Mouse (Mus musculus) layer of hippocampus, adult 2 months (tissue): Measurements from ENCODE around the gene Mfsd5. TPM values are rescaled to one million over a fixed set of nuclear protein-coding genes. Genes with fewer than 3 reads are reported as not detected.
A peak's percentile ranks its signal among the peaks of the same experiment; 100 is the strongest.

Source experiments
- DNase-seq, 2 experiments: peaks; one replicate each; pipeline ENCODE4 v3.0.0; 2022; ENCODE audit warnings: low spot score in 2 of 2
- H3K27ac ChIP-seq: fragments of 200-600 bp; 2 replicates; pipeline ENCODE4 v1.8.1; 2022
- H3K4me3 ChIP-seq: fragments of 200-600 bp; 2 replicates; pipeline ENCODE4 v1.8.1; 2022; ENCODE audit warnings: mild to moderate bottlenecking
- CTCF ChIP-seq: fragments of 200-600 bp; conservative IDR thresholded peaks from 2 replicates; pipeline ENCODE4 v1.8.1; 2022; ENCODE audit warnings: antibody characterized with exemption, mild to moderate bottlenecking, moderate library complexity
- long read RNA-seq, 2 experiments: library from polyadenylated mRNA; stranded (forward); transcript quantifications; one replicate each; pipeline ENCODE4 v2.0.0; 2021; ENCODE audit warnings: borderline mapping rate in 2 of 2
- total RNA-seq, 2 experiments: library from RNA; stranded (reverse); gene quantifications; 2 replicates each; pipeline ENCODE4 v1.2.3; 2021

The Mfsd5 gene
- 10 to 100 TPM; 34.2 to 40.9 TPM for total RNA-seq
- long read RNA-seq, experiment 1, transcript Mfsd5-201 (2 exons, 1,754 nt): major isoform, 41 of 122 reads
- long read RNA-seq, experiment 1, partial matches to known transcripts: 0 of 122 reads
- long read RNA-seq, experiment 1, other reads (novel, unspliced or antisense): 81 of 122 reads
- long read RNA-seq, experiment 2, transcript Mfsd5-201 (2 exons, 1,754 nt): major isoform, 44 of 115 reads
- long read RNA-seq, experiment 2, partial matches to known transcripts: 0 of 115 reads
- long read RNA-seq, experiment 2, other reads (novel, unspliced or antisense): 71 of 115 reads

- peak within 1 kb of the TSS; percentile 95 for H3K4me3 ChIP-seq
- peak; percentile 56 for TF ChIP-seq CTCF
- peak within 1 kb of the TSS; percentile 98 for H3K27ac ChIP-seq
- peak; percentile 75 to 84 for DNase-seq
Measured at GRCm38 (mm10) chr15:102279092-102279782, at the start of gene Mfsd5. Gene Mfsd5 (plus strand): TSS chr15:102279454.

GRCm38 (mm10) chr15:102230408-102231321 lies 48.6 kb upstream of the Mfsd5 start:
- Histone ChIP-seq H3K4me3 (no peak overlapping the region), H3K27ac (no peak overlapping the region)
- no peak for TF ChIP-seq CTCF
- DNase-seq: no peak

DNA sequence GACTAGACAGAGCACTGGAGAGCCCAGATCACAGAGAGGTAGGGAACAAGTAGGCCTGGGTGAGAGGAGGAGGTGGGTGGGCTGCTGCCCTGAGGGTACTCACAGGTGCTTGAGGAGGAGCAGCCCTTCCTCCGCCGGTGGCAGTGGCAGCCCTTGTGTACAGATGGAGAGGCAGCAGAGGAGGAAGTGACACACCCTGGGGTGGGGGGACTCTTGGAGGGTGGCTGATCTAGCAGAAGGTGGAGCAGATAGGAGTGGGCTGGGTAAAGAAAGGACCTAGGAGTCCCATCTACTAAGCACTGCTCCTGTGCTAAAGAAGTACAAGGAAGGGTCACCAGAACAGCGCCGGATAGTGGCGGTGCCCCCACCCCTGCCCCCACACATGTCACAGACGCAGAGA lies 47.5 kb upstream of the Mfsd5 start, which contains the start of gene Itgb7:
Gene Itgb7, minus strand, starts transcription at position 197 of the 400 bp plus-strand sequence.
- no peak within 1 kb of the TSS for H3K27ac ChIP-seq
- no peak within 1 kb of the TSS for H3K4me3 ChIP-seq
- no peak for DNase-seq
- TF ChIP-seq CTCF: no peak

GRCm38 (mm10) chr15:102232764-102233163 lies 46.5 kb upstream of the Mfsd5 start:
- TF ChIP-seq CTCF: no peak
- no peak overlapping the region for H3K4me3 ChIP-seq
- no peak for DNase-seq
- H3K27ac ChIP-seq: no peak overlapping the region

DNA sequence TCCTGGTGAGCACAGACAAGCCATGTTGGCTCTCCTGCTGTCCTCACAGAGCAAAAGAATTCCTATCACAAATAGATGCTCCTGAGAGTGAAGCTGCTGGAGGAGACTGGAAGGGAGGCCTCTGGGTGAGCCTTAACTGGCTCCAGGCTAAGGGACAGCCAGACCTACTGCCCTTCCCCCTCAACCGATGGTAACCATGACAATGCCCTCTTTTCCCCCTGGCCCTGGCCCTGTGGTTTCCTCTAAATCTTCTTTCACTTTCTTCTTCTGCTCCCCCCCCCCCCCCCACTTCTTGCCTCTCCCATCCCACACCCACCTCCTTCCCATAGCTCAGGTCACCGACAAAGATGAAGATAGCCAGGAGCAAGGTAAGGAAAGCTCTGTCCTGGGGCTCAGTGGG lies 45.4 kb upstream of the Mfsd5 start:
- Histone ChIP-seq H3K27ac (no peak overlapping the region), H3K4me3 (no peak overlapping the region)
- no peak for DNase-seq
- no peak for TF ChIP-seq CTCF

DNA sequence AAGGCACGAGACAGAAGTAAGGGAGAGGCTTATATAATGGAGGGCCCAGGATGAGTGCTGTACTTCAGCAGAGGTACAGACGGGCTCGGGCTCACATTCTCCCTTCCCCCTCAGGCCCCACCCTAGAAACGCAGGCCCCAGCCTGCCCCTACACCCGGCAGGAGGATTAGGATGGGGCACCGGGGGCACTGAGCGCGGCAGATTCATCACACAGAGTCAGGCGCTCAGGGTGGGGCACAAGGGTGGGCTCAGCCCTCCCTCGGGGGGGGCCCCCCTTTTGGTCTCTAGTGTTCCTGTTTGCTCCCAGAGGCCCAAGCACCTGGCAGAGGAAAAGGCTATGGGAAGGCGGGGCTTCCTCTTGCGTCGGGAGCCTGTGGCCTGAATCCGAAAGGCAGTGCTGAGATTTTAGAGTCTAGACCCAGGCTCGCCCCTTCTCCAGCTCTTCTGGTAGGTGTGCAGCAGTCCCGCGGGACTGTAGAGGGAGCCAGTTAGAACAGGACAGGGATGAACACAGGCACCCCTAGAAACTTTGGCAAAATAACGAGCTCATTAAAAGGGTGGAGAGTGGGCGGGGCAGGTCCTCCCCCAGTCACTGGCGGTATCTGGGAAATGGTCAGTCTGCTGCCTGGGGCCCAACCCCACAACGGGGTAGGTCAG lies 43.8 kb upstream of the Mfsd5 start:
- TF ChIP-seq CTCF: peak; percentile 16; the same call in 1 of the 2 replicates

GRCm38 (mm10) chr15:102238543-102239259 lies 40.6 kb upstream of the Mfsd5 start:
- no peak overlapping the region for H3K27ac ChIP-seq
- H3K4me3 ChIP-seq: no peak overlapping the region
- TF ChIP-seq CTCF: no peak
- no peak for DNase-seq

More for the DNA sequence above, 43.8 kb upstream of the Mfsd5 start:
- Histone ChIP-seq H3K4me3 (no peak overlapping the region), H3K27ac (no peak overlapping the region)
- no peak for DNase-seq

DNA sequence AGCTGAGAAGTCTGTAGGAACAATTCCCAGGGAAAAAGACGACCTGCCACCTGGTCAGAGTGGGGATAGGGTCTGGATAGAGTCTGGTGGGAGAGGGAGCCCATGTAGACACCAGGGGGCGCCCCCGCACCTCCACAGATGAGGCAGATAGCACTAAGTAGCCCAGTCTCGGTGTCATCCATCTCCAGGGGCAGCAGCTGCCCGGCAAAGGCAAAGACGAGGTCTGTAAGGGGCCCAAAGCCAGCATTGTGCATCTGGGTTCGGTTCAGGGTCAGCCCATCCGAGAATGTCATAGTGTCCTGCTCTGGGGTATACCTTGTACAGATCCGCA lies 40.0 kb upstream of the Mfsd5 start:
- no peak overlapping the region for H3K4me3 ChIP-seq
- peak; percentile 73 to 83 for DNase-seq
- no peak overlapping the region for H3K27ac ChIP-seq
- TF ChIP-seq CTCF: peak; percentile 94

GRCm38 (mm10) chr15:102239851-102240250 lies 39.4 kb upstream of the Mfsd5 start:
- H3K4me3 ChIP-seq: no peak overlapping the region
- no peak overlapping the region for H3K27ac ChIP-seq
- no peak for DNase-seq
- TF ChIP-seq CTCF: no peak

DNA sequence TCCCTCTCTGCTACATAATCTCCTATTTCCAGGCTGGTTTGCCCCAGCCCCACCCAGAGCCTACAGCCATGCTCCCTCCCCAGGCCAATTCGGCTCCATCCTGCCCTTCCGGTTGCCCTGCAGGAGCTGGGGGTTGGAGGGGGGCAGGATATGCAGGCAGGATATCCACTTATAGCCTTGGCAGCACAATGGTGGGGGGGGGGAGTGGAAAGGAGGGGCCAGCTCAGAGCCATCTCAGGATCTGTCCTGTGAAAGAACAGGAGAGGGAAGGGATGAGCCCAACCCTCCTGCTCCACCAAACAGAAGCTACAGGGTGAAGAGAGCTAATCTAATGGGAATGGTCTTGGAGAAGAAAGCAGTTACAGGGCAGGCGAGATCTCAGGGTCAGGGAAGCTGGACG lies 38.6 kb upstream of the Mfsd5 start:
- Histone ChIP-seq H3K4me3 (no peak overlapping the region), H3K27ac (no peak overlapping the region)
- DNase-seq: no peak
- TF ChIP-seq CTCF: no peak

- no peak for DNase-seq
- no peak for TF ChIP-seq CTCF
- Histone ChIP-seq H3K27ac (no peak overlapping the region), H3K4me3 (no peak overlapping the region)
Measured at GRCm38 (mm10) chr15:102242404-102243228, 36.6 kb upstream of the Mfsd5 start.
